Mouse (Mus musculus): ENCODE data around the gene Gtpbp10. TPM values are rescaled to one million over a fixed set of nuclear protein-coding genes. Genes with fewer than 3 reads are reported as not detected.

Gene Gtpbp10
- 1.0 and 1.1 TPM in 2 replicates for polyA plus RNA-seq (2012; rRNA removed)

- H3K4me1 ChIP-seq (ENCODE audit: control insufficient read depth, insufficient read depth, insufficient read length) = no peaks in the 10 kb centered on the region; the same call in 1 of the 2 replicates
- peak; percentile 78 to 83 for DNase-seq (ENCODE audit: low read depth in 1 of 2, low spot score in 2 of 2)
- WGBS = under 1% methylated on average over 43 of the region's 43 CpGs
- H3K4me3 ChIP-seq (ENCODE audit: extremely low read depth, insufficient read depth, insufficient read length) = peak within 1 kb of the TSS; percentile 71
- peaks cover 1% of the 10 kb centered on the region; the same call in 1 of the 2 replicates for H3K36me3 ChIP-seq (ENCODE audit: control insufficient read depth, insufficient read depth, low read length)
- peak; percentile 15 for TF ChIP-seq POLR2A (IDR thresholded peaks at IDR 0.05; ENCODE audit: low read depth, low read length)
- no peak for TF ChIP-seq CTCF (IDR thresholded peaks at IDR 0.05; ENCODE audit: extremely low read depth, insufficient read depth, insufficient read length, insufficient replicate concordance)
- H3K27me3 ChIP-seq (ENCODE audit: control insufficient read depth, insufficient read depth, low read length) = no peaks in the 10 kb centered on the region
- H3K27ac ChIP-seq (ENCODE audit: insufficient read depth, low read length) = peak within 1 kb of the TSS; percentile 1; the same call in 1 of the 2 replicates
Measured at GRCm38 (mm10) chr5:5559079-5559740, at the start of gene Gtpbp10. Gene Gtpbp10, minus strand, starts transcription at chr5:5559538.

GRCm38 (mm10) chr5:5587686-5588085 lies 28.3 kb upstream of the Gtpbp10 start:
- Histone ChIP-seq H3K4me1 (ENCODE audit: control insufficient read depth, insufficient read depth, insufficient read length) (no peaks in the 10 kb centered on the region), H3K27me3 (ENCODE audit: control insufficient read depth, insufficient read depth, low read length) (no peaks in the 10 kb centered on the region), H3K27ac (ENCODE audit: insufficient read depth, low read length) (no peak overlapping the region), H3K36me3 (ENCODE audit: control insufficient read depth, insufficient read depth, low read length) (no peaks in the 10 kb centered on the region), H3K4me3 (ENCODE audit: extremely low read depth, insufficient read depth, insufficient read length) (no peak overlapping the region)
- 85% methylated on average over 3 of the region's 3 CpGs for WGBS
- TF ChIP-seq POLR2A (IDR thresholded peaks at IDR 0.05; ENCODE audit: low read depth, low read length) = no peak
- TF ChIP-seq CTCF (IDR thresholded peaks at IDR 0.05; ENCODE audit: extremely low read depth, insufficient read depth, insufficient read length, insufficient replicate concordance) = no peak
- no peak for DNase-seq (ENCODE audit: low read depth in 1 of 2, low spot score in 2 of 2)

- 4% methylated on average over 24 of the region's 24 CpGs for WGBS
- no peak for DNase-seq (ENCODE audit: low read depth in 1 of 2, low spot score in 2 of 2)
- peak within 1 kb of the TSS; percentile 40 for H3K4me3 ChIP-seq (ENCODE audit: extremely low read depth, insufficient read depth, insufficient read length)
- H3K4me1 ChIP-seq (ENCODE audit: control insufficient read depth, insufficient read depth, insufficient read length) = no peaks in the 10 kb centered on the region
- no peak for TF ChIP-seq CTCF (IDR thresholded peaks at IDR 0.05; ENCODE audit: extremely low read depth, insufficient read depth, insufficient read length, insufficient replicate concordance)
- no peak for TF ChIP-seq POLR2A (IDR thresholded peaks at IDR 0.05; ENCODE audit: low read depth, low read length)
- no peak within 1 kb of the TSS for H3K27ac ChIP-seq (ENCODE audit: insufficient read depth, low read length)
- peaks cover 2% of the 10 kb centered on the region; the same call in 1 of the 2 replicates for H3K27me3 ChIP-seq (ENCODE audit: control insufficient read depth, insufficient read depth, low read length)
- H3K36me3 ChIP-seq (ENCODE audit: control insufficient read depth, insufficient read depth, low read length) = no peaks in the 10 kb centered on the region
Measured at GRCm38 (mm10) chr5:5573749-5574317, 14.5 kb upstream of the Gtpbp10 start, which contains the start of gene Gm8773. Gene Gm8773, plus strand, starts transcription at chr5:5573799.

DNA sequence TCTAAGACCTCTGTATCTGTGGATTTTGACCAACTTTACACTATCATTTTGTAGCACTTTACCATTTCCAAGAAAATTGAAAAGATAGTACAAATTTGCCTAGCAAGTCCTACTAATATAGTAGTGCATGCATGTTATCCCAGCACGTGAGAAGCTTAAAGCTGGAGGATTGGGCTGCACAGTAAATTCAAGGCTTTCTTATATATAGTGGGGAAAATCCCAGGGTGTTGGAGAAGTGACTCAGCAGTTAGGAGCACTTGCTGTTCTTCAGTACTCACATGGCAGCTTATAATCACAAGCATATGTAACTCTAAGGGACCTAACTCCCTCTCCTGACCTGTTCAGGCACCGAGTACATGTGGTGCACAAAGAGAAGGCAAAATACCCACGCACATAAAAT lies 3.1 kb upstream of the Gtpbp10 start:
- H3K4me1 ChIP-seq (ENCODE audit: control insufficient read depth, insufficient read depth, insufficient read length) = no peaks in the 10 kb centered on the region; the same call in 1 of the 2 replicates
- H3K27me3 ChIP-seq (ENCODE audit: control insufficient read depth, insufficient read depth, low read length) = no peaks in the 10 kb centered on the region
- no peak for DNase-seq (ENCODE audit: low read depth in 1 of 2, low spot score in 2 of 2)
- no peak for TF ChIP-seq POLR2A (IDR thresholded peaks at IDR 0.05; ENCODE audit: low read depth, low read length)
- no peak for TF ChIP-seq CTCF (IDR thresholded peaks at IDR 0.05; ENCODE audit: extremely low read depth, insufficient read depth, insufficient read length, insufficient replicate concordance)
- 71% methylated on average over 3 of the region's 3 CpGs for WGBS
- no peaks in the 10 kb centered on the region for H3K36me3 ChIP-seq (ENCODE audit: control insufficient read depth, insufficient read depth, low read length)
- no peak overlapping the region for H3K27ac ChIP-seq (ENCODE audit: insufficient read depth, low read length)
- no peak overlapping the region for H3K4me3 ChIP-seq (ENCODE audit: extremely low read depth, insufficient read depth, insufficient read length)

DNA sequence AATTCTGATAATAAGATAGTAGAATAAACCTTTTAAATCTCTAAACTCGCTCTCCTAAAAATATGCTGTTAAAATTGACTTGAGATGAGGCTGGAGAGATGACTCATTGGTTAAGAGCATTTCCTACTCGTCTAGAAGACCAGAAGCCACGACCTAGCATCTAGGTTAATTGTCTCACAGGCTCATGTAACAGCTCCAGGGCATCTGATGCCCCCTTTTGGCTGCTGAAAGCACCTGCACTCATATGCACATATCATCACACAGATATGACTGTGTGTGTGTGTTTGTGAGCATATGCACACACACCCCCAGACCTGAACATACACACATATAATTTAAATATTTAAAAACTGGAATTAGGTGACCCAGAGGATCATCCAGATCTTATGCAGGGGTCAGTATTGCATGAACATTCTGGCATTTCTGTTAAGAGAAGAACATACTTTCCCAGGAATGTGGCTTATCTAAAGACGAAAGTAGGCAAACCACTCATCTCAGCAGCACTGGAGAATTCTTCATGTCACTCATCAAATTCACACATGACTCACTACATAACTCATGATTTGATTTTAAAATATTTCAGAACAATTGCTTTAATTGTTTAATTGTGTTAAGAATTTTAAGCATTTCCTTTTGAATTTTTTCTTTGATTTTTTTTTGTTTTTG lies 1.8 kb upstream of the Gtpbp10 start:
- 80% methylated on average over 4 of the region's 4 CpGs for WGBS
- DNase-seq (ENCODE audit: low read depth in 1 of 2, low spot score in 2 of 2) = no peak
- Histone ChIP-seq H3K36me3 (ENCODE audit: control insufficient read depth, insufficient read depth, low read length) (no peaks in the 10 kb centered on the region), H3K27me3 (ENCODE audit: control insufficient read depth, insufficient read depth, low read length) (no peaks in the 10 kb centered on the region), H3K4me1 (ENCODE audit: control insufficient read depth, insufficient read depth, insufficient read length) (no peaks in the 10 kb centered on the region; the same call in 1 of the 2 replicates), H3K4me3 (ENCODE audit: extremely low read depth, insufficient read depth, insufficient read length) (no peak overlapping the region), H3K27ac (ENCODE audit: insufficient read depth, low read length) (no peak overlapping the region)
- TF ChIP-seq CTCF (IDR thresholded peaks at IDR 0.05; ENCODE audit: extremely low read depth, insufficient read depth, insufficient read length, insufficient replicate concordance) = no peak
- TF ChIP-seq POLR2A (IDR thresholded peaks at IDR 0.05; ENCODE audit: low read depth, low read length) = no peak

GRCm38 (mm10) chr5:5559798-5560197 lies 460 bp upstream of the Gtpbp10 start:
- DNase-seq (ENCODE audit: low read depth in 1 of 2, low spot score in 2 of 2) = no peak
- Histone ChIP-seq H3K27ac (ENCODE audit: insufficient read depth, low read length) (no peak overlapping the region), H3K36me3 (ENCODE audit: control insufficient read depth, insufficient read depth, low read length) (no peaks in the 10 kb centered on the region; the same call in 1 of the 2 replicates), H3K27me3 (ENCODE audit: control insufficient read depth, insufficient read depth, low read length) (no peaks in the 10 kb centered on the region), H3K4me1 (ENCODE audit: control insufficient read depth, insufficient read depth, insufficient read length) (no peaks in the 10 kb centered on the region; the same call in 1 of the 2 replicates), H3K4me3 (ENCODE audit: extremely low read depth, insufficient read depth, insufficient read length) (peak overlapping the region; percentile 71; the same call in 1 of the 2 replicates)
- TF ChIP-seq CTCF (IDR thresholded peaks at IDR 0.05; ENCODE audit: extremely low read depth, insufficient read depth, insufficient read length, insufficient replicate concordance) (no peak), POLR2A (IDR thresholded peaks at IDR 0.05; ENCODE audit: low read depth, low read length) (no peak)
- 51% methylated on average over 8 of the region's 8 CpGs for WGBS
